Mouse (Mus musculus) cerebellum, postnatal 10 days (tissue): ENCODE measurements at regions not wholly inside any gene's neighbourhood (a gene's known extent, or its start where the extent isn't known, plus 50 kb on each side); places are given as distances from the start of the nearest gene placed in this dataset.
A peak's percentile ranks its signal among the peaks of the same experiment; 100 is the strongest.

Source experiments
- DNase-seq, 2 experiments: peaks; one replicate each; pipeline ENCODE4 v3.0.0; 2021; ENCODE audit warnings: mixed read lengths in 2 of 2

DNA sequence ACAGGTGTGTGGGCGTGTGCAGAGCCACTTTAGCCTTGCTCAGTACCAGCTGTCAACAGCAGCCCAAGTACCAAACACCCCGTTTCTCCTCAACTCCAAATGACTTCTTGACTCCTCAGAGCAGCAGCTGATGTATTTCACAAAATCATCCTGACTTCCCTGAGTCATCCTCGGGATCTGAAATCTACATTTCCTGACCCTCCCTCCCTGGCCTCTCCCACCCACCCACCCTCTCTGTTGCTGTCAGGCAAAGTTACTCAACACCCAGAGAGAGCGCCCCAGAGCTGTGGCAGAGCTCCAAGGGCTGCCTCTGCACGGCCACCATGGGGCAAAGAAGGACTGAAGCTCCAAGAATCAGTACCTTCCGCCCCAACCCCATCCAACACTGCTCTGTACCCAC is 83.5 kb upstream of the Cyp1b1 start:
- DNase-seq, result no peak

DNA sequence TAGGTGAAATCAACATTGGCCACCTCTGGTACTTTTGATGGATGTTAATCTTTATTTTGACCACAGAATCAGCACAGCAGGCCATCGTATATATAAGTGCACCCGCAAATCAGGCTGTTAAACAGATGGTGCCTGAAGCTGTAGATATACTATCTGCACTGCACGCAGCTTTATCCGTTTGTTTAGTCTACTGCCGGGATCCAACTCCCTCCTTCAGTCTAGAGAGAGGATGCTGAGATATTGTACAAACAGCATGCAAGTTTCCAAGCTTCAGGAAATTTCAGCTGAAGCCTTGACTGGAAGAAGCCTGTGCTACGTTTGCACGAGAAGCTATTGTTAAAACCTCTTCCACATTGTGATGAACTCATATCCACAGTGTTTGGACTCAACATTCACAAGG is 75.3 kb upstream of the Cyp1b1 start:
- DNase-seq, result no peak

DNA sequence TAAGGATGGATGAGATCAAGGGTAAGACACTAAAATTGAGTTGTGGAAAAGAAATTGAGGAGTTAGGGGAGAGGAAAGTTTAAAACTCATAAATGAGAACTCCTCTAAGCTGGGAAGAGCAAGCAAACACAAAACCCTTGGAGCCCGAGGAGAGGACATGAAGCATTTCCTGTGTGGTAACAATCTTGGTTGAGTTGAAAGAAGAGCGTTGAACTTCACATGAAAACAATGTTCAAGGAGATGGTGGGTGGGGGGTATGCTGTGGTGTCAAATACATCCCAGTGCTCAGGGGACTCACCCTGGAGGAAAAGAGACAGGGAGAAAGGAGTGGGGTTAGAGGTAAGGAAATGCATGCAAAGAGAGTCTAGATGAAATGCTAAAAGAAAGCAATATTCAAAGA is 72.3 kb upstream of the Cyp1b1 start:
- DNase-seq, result no peak

DNA sequence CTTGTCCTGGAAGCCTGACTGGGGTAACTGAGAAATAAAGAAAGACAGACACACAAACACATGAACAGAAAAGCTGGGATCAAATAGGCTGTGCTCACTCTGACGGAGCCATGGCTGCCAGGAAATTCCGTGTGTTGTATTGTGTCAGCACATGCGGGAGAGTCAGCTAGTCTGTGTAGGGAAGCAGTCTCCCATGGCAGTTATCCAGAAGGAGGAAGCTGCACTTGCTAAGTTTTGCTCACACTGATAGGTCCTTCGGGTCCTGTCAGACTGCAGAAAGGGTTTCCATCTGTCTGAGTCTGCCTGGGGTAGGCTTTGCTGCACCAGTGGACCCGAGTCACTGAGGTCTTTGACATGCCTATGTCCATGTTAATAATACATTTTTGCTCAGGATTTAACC is 71.8 kb upstream of the Cyp1b1 start:
- peak in 1 of 2 experiments; percentile 9 for DNase-seq

DNA sequence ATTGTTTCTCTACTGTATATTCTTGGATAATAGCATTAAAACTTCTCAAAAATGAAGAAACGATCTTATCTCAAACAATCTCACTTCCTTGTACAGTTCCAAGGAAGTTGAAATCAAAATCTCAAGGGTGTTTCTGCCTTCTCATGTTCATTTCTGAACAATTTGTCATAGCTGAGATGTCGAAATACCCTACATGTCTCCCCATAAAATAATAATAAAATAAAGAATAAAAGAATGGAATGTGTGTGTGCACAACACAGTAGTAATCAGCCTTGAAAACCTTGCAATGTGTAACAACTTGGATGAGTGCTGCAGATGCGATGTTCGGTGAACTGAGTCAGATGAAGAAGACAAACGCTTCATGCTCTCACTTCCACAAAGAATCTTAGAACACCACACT is 71.4 kb upstream of the Cyp1b1 start:
- no peak for DNase-seq

DNA sequence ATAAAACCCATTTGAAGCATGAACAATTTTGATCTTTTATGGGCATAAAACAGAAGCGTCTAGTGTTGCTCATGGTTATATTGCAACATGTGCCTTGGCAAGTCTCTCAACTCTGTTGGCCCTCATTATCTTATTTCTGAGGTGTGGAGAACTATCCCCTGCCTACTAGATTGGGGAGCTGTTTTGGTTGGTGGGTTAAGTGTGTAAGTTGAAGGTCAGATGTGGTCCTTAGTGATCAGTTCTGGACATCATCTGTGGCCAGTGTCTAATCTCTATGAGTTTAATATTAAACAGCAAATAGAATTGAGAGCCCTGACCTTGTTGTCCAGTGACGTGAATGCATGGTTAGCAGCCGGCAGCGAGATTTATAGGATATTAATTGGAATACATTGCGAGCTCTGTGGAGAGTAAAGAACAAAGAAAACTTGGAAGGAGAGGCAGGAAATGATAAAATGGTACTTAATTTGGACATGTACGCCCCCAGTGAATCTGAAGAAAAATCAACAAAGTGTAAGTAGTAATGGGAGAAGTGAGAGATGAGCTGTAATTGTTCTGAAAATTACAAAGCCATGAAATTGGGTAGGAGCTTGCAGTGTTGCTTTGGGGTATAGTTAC is 69.5 kb upstream of the Cyp1b1 start:
- no peak for DNase-seq

DNA sequence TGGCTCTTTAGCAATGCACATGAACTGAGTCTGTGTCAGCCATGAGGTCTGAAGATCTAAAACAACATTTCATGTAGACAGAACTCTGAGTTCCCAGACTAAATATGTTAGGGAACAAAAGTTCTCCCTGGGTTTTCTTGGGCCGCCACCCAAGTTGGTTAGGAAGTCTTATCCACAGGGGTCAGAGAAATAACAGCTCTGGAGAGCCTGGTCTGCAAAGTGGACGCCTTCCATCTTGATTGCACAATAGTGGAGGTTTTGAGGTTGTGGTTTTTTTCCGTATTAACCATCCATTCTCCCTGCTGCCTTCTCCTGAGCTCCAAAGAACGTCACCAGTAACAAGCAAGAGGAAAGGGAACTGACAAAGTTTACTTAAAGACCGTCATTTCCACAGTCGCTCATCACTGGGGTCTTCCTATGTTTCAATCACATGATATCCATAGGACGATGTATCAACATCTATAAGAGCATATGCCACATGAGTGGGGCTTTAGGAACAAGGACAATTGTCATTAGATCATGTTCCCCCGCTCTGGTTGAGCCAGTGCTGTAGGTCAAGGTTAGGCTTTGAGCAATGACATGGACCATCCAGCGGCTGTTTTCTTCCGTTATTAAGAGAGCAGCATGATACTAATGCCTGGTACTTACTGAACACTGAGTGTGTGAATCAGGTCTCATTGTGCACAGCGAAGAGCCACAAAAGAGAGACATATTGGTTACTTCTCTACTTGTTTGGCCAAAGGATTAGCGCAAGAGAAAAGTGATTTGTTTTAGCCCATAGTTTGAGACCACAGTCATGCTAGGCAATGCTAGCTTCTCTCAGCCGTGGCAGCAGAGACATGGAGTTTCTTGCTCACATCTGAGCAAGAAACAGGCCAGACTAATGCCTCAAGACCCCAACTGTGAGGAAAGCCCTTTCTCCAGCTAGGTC is 67.1 kb upstream of the Cyp1b1 start:
- no peak for DNase-seq

DNA sequence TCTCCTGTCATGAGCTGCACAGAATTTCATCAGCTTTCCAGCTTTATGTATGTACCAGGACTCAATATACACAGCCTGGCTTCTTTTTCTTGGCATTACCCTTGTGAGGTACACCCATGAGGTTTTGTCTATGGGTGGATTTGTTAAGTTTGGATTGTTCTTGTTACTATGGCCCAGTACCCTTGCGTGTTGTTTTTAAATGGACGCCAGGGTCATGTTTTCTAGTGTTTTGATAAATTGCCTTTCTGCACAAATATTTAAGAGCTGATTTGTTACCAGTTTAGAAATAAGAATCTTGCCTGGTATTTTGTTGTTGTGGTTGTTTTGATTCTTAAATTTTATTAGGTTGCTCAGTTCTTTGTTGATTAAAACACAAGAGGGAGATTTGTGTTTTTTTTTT is 66.4 kb upstream of the Cyp1b1 start:
- no peak for DNase-seq

DNA sequence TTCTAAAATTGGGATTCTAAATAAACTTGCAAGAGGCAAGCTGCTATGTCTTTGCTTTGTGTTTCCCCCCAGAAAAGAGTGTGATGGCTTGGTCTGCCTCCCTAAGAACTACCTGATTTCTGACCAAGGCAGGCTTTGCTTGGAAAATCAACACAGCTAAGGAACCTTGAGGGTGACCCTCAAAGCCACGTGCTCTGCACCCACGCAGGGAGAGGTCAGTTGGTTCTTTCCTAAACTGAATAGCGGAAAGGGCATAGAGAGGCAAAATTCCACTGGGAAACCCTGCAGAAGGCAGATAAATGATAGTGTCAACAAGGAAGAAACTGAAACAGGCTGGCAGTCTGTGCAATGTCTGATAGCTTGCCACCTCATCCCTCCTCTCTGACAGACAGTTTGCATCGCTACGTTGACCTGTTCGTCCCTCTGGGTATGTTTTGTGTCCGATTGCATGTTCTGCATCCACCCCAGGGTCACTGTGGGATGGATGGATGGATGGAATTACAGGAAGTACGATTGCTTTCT is 63.1 kb upstream of the Cyp1b1 start:
- DNase-seq, result no peak

DNA sequence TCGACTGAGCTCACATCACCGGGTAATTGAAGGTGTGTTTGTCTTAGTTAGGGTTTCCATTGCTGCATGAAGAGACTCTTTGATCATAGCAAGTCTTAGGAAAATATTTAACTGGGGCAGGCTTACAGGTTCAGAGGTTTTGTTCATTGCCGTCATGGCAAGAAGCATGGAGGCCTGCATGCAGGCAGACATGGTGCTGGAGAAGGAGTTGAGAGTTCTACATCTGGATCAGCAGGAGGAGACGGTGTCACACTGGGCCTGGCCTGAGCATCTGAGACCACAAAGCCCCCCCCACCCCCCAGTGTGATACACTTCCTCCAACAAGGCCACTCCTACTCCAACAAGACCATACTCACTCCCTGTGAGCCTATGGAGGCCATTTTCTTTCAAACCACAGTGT is 61.3 kb upstream of the Cyp1b1 start:
- DNase-seq, result no peak

DNA sequence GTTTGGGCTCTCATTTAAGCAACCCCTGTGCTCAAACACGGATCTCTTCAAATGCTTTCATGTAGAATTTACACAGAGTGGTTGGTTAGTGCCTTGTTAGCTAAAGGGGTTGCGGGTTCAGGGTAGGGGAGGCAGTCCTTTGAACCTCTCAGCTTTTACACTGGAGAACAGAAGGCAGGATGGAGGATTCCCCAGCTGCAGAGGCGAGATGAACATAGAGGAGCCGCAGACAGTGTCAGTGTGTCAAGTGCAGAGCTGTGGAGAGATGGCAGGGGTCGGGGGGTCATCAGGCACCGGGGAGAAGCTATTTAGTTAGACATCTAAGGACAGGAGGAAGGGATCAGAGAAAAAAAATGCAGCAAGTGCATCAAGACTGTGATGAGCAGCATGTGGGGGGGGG is 60.4 kb upstream of the Cyp1b1 start:
- no peak for DNase-seq

DNA sequence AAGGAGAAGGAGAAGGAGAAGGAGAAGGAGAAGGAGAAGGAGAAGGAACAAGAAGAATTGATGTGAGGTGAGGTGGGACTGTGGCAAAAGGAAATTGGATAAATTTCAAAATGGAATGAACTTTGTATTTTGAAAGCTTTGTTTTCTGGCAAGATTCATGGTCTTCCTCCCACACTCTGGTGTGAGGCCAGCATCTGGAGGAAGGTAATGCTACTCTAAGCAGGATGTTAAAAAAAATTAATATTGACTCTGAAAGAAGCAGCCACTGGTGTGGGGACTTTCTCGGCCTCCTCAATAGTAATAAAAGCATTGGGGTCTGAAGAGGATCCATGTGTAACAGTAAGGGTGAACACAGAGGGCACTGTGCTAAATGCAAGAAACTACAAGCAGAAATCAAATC is 59.4 kb upstream of the Cyp1b1 start:
- DNase-seq, result no peak

DNA sequence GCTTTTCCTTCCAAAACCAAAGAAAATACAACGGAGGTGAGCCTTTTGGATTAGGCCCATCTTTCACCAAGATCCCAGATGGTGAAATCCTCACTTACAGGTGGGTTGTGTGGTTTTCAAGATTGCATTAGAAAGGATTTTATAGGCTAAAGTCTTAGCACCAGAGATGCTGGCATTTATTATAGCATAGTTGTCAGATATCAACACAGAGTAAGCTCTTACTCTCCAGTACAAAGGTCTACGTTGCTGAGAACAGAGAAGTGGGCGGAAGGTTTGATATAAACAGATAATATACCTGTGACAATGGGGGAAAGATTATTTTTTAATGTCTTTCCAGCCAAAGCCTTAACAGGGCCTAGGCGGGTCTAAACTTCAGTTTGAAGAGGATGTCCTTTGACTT is 57.4 kb upstream of the Cyp1b1 start:
- no peak for DNase-seq

DNA sequence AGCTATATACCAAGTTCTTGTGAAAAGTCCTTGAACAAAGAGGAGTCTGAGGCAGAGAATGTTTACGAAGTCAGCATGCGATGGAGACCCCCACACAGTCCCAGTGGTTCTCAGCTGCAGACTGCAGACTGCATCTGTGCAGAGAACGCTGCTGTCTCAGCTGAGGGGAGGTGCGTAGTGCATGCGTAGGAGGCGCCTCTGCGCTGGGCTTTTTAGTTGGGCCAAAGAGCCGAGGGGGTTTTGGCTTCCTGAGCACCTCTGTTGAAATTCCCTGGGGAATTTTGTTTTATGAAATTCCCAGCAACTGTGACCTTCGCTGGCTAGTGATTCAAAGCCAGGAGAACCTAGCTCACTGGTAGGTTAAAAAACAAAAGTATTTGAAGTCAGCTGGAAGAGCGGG is 56.9 kb upstream of the Cyp1b1 start:
- DNase-seq, result peak in 1 of 2 experiments; percentile 12

DNA sequence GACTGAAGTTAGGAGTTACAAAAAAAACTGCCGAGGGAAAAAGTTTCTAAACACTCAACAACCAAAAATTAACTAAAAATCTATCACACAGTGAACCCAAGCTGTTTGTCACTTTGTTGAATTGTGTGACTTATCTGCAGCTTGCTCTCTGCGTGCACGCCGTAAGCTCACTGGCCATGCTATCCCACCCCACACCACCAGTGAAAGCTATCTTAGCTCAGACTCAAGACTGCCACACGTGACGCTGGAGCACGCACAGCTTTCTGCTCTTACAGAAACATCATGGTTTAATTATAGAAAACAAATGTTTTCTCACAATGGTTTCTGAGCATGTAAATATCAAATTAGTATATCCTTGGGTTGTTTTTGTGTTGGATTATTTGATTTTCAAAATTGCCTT is 56.0 kb upstream of the Cyp1b1 start:
- DNase-seq, result no peak

DNA sequence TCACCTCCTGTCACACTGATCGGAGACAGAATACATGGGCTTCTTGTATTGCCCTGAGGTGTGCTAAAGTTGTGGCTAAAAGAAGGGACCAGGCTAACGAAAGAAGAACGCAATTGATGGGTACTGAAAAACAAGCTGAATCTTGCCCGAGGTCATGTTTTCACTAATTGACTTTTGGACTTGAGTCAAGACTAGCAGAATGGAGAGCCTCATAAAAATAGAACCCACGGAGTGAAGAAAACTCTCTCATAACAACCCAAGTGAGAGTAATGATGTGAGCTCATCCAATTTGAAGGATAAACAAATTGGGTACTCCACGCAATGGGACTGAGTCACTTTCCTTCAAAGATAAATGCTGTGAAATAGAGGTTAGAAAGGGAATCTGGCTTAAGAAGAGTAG is 55.0 kb upstream of the Cyp1b1 start:
- DNase-seq, result no peak

DNA sequence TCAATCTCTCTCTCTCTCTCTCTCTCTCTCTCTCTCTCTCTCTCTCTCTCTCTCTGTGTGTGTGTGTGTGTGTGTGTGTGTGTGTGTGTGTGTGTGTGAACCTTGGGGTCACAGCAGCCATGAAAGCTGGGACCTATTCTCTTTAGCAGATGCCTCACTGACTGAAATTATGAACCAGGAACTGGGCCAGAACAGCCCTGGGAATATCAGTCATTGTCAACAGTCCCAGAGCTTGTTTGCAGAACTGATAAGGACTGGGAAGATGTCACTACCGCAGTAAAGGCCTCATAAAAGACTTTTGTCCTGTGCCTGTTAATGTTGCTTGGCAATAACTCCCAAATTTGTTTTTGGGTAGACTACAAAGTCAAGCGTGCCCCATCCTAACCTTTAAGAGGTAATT is 53.2 kb upstream of the Cyp1b1 start:
- DNase-seq, result no peak

DNA sequence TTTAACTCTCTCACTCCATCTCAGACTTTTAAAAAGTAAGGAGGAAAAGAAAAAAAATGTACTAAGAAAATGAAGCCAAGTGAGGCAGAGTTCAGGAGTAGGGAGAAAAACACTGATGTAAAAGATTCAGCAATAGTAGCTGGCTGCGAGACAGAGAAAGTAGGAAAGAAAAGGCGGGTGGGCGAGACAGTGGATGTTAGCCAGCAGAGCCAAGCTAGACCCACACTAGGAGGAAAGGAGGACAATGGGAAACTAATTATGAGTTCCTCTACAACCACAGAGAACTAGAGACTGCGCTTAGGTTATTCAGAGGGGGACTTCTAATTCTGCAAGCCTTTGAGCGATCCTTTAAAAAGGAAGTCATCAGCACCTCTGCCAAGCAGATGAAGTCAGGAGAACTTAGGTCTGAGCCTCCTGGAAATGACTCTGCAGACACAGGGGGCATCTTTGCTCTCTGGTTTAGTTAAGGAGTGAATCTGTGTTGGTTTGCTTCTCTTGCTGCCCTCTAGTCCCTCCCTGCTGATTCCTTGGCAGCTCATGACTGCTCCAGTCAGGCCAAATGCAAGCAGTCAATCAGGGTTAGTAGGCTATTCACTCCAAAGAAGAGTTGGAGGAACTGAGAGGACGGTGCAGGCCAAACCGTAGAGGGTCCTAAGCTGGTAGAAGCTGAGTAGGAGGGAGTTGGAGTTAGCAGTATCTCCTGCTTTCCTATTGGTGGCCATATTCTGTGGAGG is 50.4 kb upstream of the Cyp1b1 start:
- peak; percentile 47 to 62 for DNase-seq
